Mouse (Mus musculus) heart, postnatal 0 days (tissue): Measurements from ENCODE around the gene Soat2.

Experiments
- CTCF ChIP-seq: IDR thresholded peaks from 2 replicates; pipeline ENCODE4 v1.5.1; 2016; ENCODE audit warnings: antibody characterized with exemption, control low read depth, low read depth
- EP300 ChIP-seq: IDR thresholded peaks from 2 replicates; pipeline ENCODE4 v1.6.1; 2016; ENCODE audit warnings: antibody characterized with exemption, low read depth

- TF ChIP-seq CTCF (no peak), EP300 (no peak)
Observed at GRCm38 (mm10) chr15:102110701-102111494, 39.4 kb upstream of the Soat2 start.
